Mouse (Mus musculus) liver, embryonic 12.5 days (tissue): ENCODE results near the gene Nudt22. TPM values are rescaled to one million over a fixed set of nuclear protein-coding genes. Genes with fewer than 3 reads are reported as not detected.

ENCODE experiments used
- ATAC-seq: fragments of 200-750 bp; cut with Nextera tagmentation; 2 replicates; pipeline ENCODE4 v1.8.0; 2017; ENCODE audit warnings: moderate number of reproducible peaks, mild to moderate bottlenecking, moderate library complexity
- H3K27ac ChIP-seq: fragments of 300-500 bp; sonication (generic); 2 replicates; pipeline ENCODE4 v1.5.1; 2016; ENCODE audit warnings: mild to moderate bottlenecking
- H3K27me3 ChIP-seq: fragments of 300-500 bp; sonication (generic); replicated peaks from 2 replicates; pipeline ENCODE4 v1.6.1; 2016; ENCODE audit warnings: mild to moderate bottlenecking, moderate library complexity
- H3K36me3 ChIP-seq: fragments of 300-500 bp; sonication (generic); 2 replicates; pipeline ENCODE4 v1.6.1; 2016; ENCODE audit warnings: mild to moderate bottlenecking, moderate library complexity
- H3K4me1 ChIP-seq: fragments of 300-500 bp; sonication (generic); 2 replicates; pipeline ENCODE4 v1.6.1; 2016
- H3K4me2 ChIP-seq: fragments of 300-500 bp; sonication (generic); 2 replicates; pipeline ENCODE4 v1.6.1; 2016; ENCODE audit warnings: mild to moderate bottlenecking, moderate library complexity
- H3K4me3 ChIP-seq: fragments of 300-500 bp; sonication (generic); 2 replicates; pipeline ENCODE4 v1.5.1; 2016; ENCODE audit warnings: mild to moderate bottlenecking, moderate library complexity
- H3K9ac ChIP-seq: fragments of 300-500 bp; sonication (generic); 2 replicates; pipeline ENCODE4 v1.6.1; 2016; ENCODE audit warnings: mild to moderate bottlenecking, moderate library complexity
- H3K9me3 ChIP-seq: fragments of 300-500 bp; sonication (generic); replicated peaks from 2 replicates; pipeline ENCODE4 v1.6.1; 2016; ENCODE audit warnings: mild to moderate bottlenecking, moderate library complexity
- whole genome bisulfite sequencing: fragments of 180-500 bp; shearing (Covaris S2); methylation state at CpG from one replicate; pipeline ENCODE4 v1.1.7; 2016; ENCODE audit not compliant: insufficient replicate concordance; 5-methylcytosine and 5-hydroxymethylcytosine counted together
- polyA plus RNA-seq: library from polyadenylated mRNA; unstranded; fragments of >200 nt; fragmentation: Nextera tagmentation; extraction: Ambion mirVana; gene quantifications from 2 replicates; pipeline ENCODE4 v1.2.1, GENCODE M21; 2016

Nudt22 gene
- polyA plus RNA-seq, 1 experiment from 2014 or later: 10.0 TPM

DNA sequence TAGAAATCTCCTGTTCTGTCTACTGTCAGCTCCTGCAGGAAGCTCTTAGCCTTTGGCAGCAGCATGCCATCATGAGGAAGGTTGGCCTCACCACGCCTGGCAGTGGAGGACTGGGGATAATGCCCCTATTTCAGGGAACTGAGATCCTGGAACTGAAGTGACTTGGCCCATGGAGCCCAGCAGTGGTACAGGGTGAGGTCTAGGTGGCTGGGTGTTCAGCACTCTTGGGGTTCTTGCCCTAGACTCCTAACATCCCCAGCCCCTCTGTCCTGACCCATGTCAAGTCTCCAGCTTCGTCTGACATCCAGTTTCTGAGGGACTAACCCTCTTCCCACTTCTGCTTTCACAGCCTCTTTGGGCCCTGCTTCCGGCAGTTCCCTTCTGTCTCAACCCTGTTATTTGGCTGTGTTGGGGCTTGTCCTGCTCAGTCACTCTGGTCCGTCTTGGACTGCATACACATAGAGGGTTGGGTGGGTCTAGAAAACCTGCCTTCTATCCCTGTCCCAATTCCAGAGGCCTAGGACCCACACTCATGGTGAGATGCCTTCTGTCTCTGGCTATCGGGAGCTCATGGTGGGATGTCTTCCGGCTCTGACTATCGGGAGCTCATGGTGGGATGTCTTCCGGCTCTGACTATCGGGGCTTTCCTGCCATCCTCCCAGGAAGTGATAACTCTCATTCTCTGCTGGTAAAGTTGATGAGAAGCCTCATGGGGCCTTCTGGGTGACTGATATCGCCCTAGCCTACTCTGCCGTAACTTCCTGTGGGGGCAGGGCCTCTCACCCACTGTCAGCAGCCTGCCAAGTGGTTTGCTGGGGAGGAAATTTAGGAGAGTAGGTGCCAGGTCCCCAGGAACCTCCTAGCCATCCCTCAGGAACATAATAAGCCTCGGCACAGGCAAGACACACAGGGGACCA is 21.9 kb upstream of the Nudt22 start:
- Histone ChIP-seq H3K9me3 (no peaks in the 10 kb centered on the region), H3K9ac (peak overlapping the region; percentile 79), H3K36me3 (peaks cover 85% of the 10 kb centered on the region), H3K4me3 (peak overlapping the region; percentile 66), H3K4me1 (peaks cover 43% of the 10 kb centered on the region), H3K4me2 (peak overlapping the region; percentile 81), H3K27ac (peak overlapping the region; percentile 96), H3K27me3 (no peaks in the 10 kb centered on the region)
- WGBS: 14% methylated on average over 12 of the region's 12 CpGs
- ATAC-seq: peak; percentile 89

- H3K9ac ChIP-seq: no peak overlapping the region
- peaks cover 79% of the 10 kb centered on the region for H3K36me3 ChIP-seq
- 83% methylated on average over 20 of the region's 20 CpGs for WGBS
- H3K27me3 ChIP-seq: no peaks in the 10 kb centered on the region
- no peak for ATAC-seq
- no peak overlapping the region for H3K4me2 ChIP-seq
- no peak overlapping the region for H3K4me3 ChIP-seq
- peaks cover 33% of the 10 kb centered on the region for H3K4me1 ChIP-seq
- H3K27ac ChIP-seq: no peak overlapping the region
- H3K9me3 ChIP-seq: no peaks in the 10 kb centered on the region
These were observed 18.7 kb upstream of the Nudt22 start for GRCm38 (mm10) chr19:7014481-7015135.

- no peak for ATAC-seq
- H3K27ac ChIP-seq: no peak overlapping the region
- H3K4me1 ChIP-seq: peaks cover 29% of the 10 kb centered on the region
- WGBS: 91% methylated on average over 9 of the region's 9 CpGs
- no peaks in the 10 kb centered on the region for H3K27me3 ChIP-seq
- H3K4me2 ChIP-seq: no peak overlapping the region
- no peak overlapping the region for H3K4me3 ChIP-seq
- peaks cover 79% of the 10 kb centered on the region for H3K36me3 ChIP-seq
- H3K9me3 ChIP-seq: no peaks in the 10 kb centered on the region
- H3K9ac ChIP-seq: no peak overlapping the region
These were observed 18.1 kb upstream of the Nudt22 start for GRCm38 (mm10) chr19:7013984-7014383.

GRCm38 (mm10) chr19:7012426-7012825 is 16.5 kb upstream of the Nudt22 start:
- H3K9me3 ChIP-seq: no peaks in the 10 kb centered on the region
- no peak for ATAC-seq
- H3K27ac ChIP-seq: no peak overlapping the region
- no peak overlapping the region for H3K4me2 ChIP-seq
- H3K4me1 ChIP-seq: peaks cover 18% of the 10 kb centered on the region
- peaks cover 81% of the 10 kb centered on the region for H3K36me3 ChIP-seq
- WGBS: 83% methylated on average over 4 of the region's 4 CpGs
- no peak overlapping the region; the same call in 1 of the 2 replicates for H3K9ac ChIP-seq
- H3K4me3 ChIP-seq: no peak overlapping the region
- no peaks in the 10 kb centered on the region for H3K27me3 ChIP-seq

- ATAC-seq: no peak
- 84% methylated on average over 9 of the region's 9 CpGs for WGBS
- H3K4me1 ChIP-seq: 0 out of 2 replicates have a peak, but pooled peaks cover 7% of the 10 kb centered on the region
These were observed 11.1 kb upstream of the Nudt22 start for GRCm38 (mm10) chr19:7006892-7007593.

GRCm38 (mm10) chr19:6999360-7000063 is 3.6 kb upstream of the Nudt22 start:
- Histone ChIP-seq H3K9ac (no peak overlapping the region), H3K27me3 (no peaks in the 10 kb centered on the region), H3K4me2 (no peak overlapping the region), H3K36me3 (peaks cover 69% of the 10 kb centered on the region), H3K9me3 (no peaks in the 10 kb centered on the region), H3K4me3 (no peak overlapping the region), H3K27ac (no peak overlapping the region), H3K4me1 (peaks cover 37% of the 10 kb centered on the region)
- 84% methylated on average over 19 of the region's 19 CpGs for WGBS
- no peak for ATAC-seq

More at GRCm38 (mm10) chr19:7006892-7007593, 11.1 kb upstream of the Nudt22 start:
- Histone ChIP-seq H3K27ac (peak overlapping the region; percentile 22; the same call in 1 of the 2 replicates), H3K9me3 (no peaks in the 10 kb centered on the region), H3K36me3 (peaks cover 82% of the 10 kb centered on the region), H3K9ac (no peak overlapping the region), H3K27me3 (no peaks in the 10 kb centered on the region), H3K4me3 (no peak overlapping the region), H3K4me2 (no peak overlapping the region)

DNA sequence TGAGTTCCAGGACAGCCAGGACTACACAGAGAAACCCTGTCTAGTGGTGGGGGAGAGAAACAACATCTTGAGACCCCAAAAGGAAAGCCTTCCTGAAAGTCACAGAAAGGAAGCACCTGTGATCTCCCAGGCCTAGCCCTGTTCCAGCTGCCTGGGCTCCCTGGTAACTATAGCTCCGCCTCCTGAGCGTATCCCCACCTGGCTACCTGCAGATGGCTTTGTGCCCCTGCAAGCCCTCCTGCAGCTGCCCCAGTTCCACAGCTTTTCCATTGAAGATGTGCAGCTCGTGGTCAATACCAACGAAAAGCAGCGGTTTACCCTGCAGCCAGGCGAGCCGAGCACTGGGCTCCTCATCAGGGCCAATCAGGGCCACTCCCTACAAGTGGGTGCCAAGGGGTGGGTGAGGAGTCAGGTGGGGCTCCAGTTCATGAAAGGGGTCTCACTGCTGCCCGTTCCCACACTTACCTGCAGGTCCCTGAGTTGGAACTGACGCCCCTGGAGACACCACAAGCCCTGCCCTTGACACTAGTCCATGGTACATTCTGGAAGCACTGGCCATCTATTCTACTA is 1.9 kb upstream of the Nudt22 start:
- 75% methylated on average over 9 of the region's 9 CpGs for WGBS
- Histone ChIP-seq H3K4me1 (peaks cover 54% of the 10 kb centered on the region), H3K4me2 (no peak overlapping the region)

DNA sequence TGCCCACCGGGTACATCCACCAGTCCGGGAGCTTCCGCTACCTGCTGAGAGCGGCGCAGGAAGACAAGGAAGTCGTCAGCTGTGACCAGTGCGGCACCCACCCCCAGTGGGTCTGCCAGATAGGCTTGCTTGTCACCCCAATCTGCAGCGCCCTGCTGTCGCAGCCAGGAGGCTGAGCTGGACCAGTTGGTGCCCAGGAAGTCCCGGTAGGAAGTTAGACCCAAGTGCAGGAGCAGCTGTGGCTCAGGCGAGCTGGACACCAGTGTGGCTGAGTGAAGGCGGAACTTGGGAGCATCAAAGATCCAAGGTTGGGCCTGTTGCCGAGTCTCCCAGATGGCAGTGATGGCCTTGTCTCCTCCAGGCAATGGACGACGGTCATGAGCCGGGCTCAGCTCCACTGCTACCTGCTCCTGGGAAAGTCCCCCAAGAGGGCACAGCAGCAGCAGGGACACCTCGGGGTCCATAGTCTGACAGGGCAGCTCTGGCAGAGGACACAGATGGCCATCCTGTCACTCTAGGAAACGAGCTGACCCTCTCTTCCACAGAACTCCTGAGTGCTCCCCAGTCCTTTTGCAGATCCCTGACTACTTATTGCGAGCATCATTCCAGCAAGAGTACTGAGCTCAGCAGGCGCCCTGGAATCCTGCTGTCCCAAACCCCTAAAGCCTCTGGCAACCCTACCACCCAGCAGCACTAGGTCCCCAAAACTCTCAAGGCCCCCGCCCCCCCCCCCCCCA is 494 bp downstream of the Nudt22 start:
- WGBS: 37% methylated on average over 21 of the region's 21 CpGs
- Histone ChIP-seq H3K36me3 (peaks cover 28% of the 10 kb centered on the region), H3K4me1 (peaks cover 63% of the 10 kb centered on the region)

More for the DNA sequence above, 1.9 kb upstream of the Nudt22 start:
- Histone ChIP-seq H3K4me3 (no peak overlapping the region), H3K9ac (no peak overlapping the region), H3K9me3 (no peaks in the 10 kb centered on the region), H3K36me3 (peaks cover 52% of the 10 kb centered on the region), H3K27me3 (no peaks in the 10 kb centered on the region), H3K27ac (no peak overlapping the region)
- no peak for ATAC-seq

GRCm38 (mm10) chr19:6994489-6994888 is 1.4 kb downstream of the Nudt22 start:
- Histone ChIP-seq H3K9ac (no peak overlapping the region), H3K27ac (0 out of 2 replicates have a peak overlapping the region, but pooled peaks have one; percentile 75), H3K4me1 (peaks cover 62% of the 10 kb centered on the region), H3K9me3 (no peaks in the 10 kb centered on the region), H3K36me3 (peaks cover 18% of the 10 kb centered on the region), H3K27me3 (no peaks in the 10 kb centered on the region), H3K4me3 (no peak overlapping the region), H3K4me2 (peak overlapping the region; percentile 93)
- ATAC-seq: no peak
- WGBS: 81% methylated on average over 8 of the region's 8 CpGs

More for the DNA sequence above, 494 bp downstream of the Nudt22 start:
- Histone ChIP-seq H3K4me2 (peak overlapping the region; percentile 93), H3K9me3 (no peaks in the 10 kb centered on the region), H3K27ac (peak overlapping the region; percentile 75), H3K9ac (peak overlapping the region; percentile 74), H3K4me3 (peak overlapping the region; percentile 66), H3K27me3 (no peaks in the 10 kb centered on the region)
- no peak for ATAC-seq

GRCm38 (mm10) chr19:6994002-6994401 is 1.9 kb downstream of the Nudt22 start:
- Histone ChIP-seq H3K9ac (no peak overlapping the region), H3K36me3 (peaks cover 16% of the 10 kb centered on the region), H3K4me2 (no peak overlapping the region), H3K9me3 (no peaks in the 10 kb centered on the region), H3K27ac (peak overlapping the region; percentile 71; the same call in 1 of the 2 replicates), H3K4me3 (no peak overlapping the region), H3K4me1 (peaks cover 57% of the 10 kb centered on the region), H3K27me3 (no peaks in the 10 kb centered on the region)
- ATAC-seq: no peak
- WGBS: 86% methylated on average over 8 of the region's 8 CpGs
